Mouse (Mus musculus) embryonic fibroblast, embryonic 13.5 days (primary cell): ENCODE measurements around the gene Pcyt2.

Source experiments
- CTCF ChIP-seq: IDR thresholded peaks from 2 replicates; pipeline ENCODE4 v1.5.1; 2011; ENCODE audit warnings: mild to moderate bottlenecking, control low read depth, low read length, moderate library complexity, borderline replicate concordance; ENCODE audit not compliant: insufficient read depth
- POLR2A ChIP-seq: IDR thresholded peaks from 2 replicates; pipeline ENCODE4 v1.6.1; 2011; ENCODE audit warnings: low read depth, mild to moderate bottlenecking, control low read depth, low read length, moderate library complexity

DNA sequence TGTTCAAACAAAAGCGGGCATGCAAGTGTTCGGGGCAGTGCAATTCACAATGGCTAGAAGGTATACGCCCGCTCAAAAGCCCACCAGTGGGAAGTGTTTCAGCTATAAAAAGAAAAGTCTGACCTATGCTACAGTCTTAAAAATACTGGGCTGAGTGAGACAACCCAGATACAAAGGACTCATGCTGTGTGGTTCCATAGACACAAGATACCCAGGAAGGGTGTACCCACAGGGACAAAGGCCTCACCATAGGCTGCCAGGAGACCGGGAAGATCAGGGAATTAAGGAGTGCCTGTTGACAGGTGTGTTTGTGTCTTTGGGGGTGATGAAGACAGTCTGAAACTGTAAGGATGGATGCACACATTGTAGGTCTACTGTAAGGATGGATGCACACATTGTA, 46.0 kb upstream of the Pcyt2 start:
- TF ChIP-seq CTCF (no peak), POLR2A (no peak)
